Mouse (Mus musculus) liver, embryonic 14.5 days (tissue): ENCODE results near the gene Myl4. TPM values are rescaled to one million over a fixed set of nuclear protein-coding genes. Genes with fewer than 3 reads are reported as not detected.
A peak's percentile ranks its signal among the peaks of the same experiment; 100 is the strongest.

Experiments used
- ATAC-seq: fragments of 200-750 bp; cut with Nextera tagmentation; 2 replicates; pipeline ENCODE4 v1.8.0; 2017; ENCODE audit warnings: moderate number of reproducible peaks, mild to moderate bottlenecking, moderate library complexity; ENCODE audit not compliant: insufficient read depth
- DNase-seq, 3 experiments: peaks; one replicate each; pipeline ENCODE4 v3.0.0-alpha.2; 2012 to 2013; ENCODE audit warnings: low read depth in 3 of 3, low spot score in 3 of 3
- H3K27ac ChIP-seq: fragments of 300-500 bp; sonication (generic); 2 replicates; pipeline ENCODE4 v1.5.1; 2014; ENCODE audit warnings: moderate library complexity, mild to moderate bottlenecking, control low read depth, inconsistent platforms
- H3K27me3 ChIP-seq: fragments of 300-500 bp; sonication (generic); 2 replicates; pipeline ENCODE4 v1.6.1; 2014; ENCODE audit warnings: mild to moderate bottlenecking, low read length, moderate library complexity; ENCODE audit not compliant: control insufficient read depth, insufficient read depth
- H3K36me3 ChIP-seq: fragments of 300-500 bp; sonication (generic); replicated peaks from 2 replicates; pipeline ENCODE4 v1.6.1; 2014; ENCODE audit warnings: low read depth; ENCODE audit not compliant: control insufficient read depth, insufficient read depth
- H3K4me1 ChIP-seq, 2 experiments: fragments of 200-500 bp in 1 of 2; fragments of 300-500 bp in 1 of 2; sonication (generic) in 1 of 2; replicated peaks; 2 replicates each; pipeline ENCODE4 v1.6.1; 2012 to 2014; ENCODE audit warnings: antibody characterized with exemption in 1 of 2, inconsistent platforms in 1 of 2, low read length in 1 of 2; ENCODE audit not compliant: control insufficient read depth in 2 of 2, insufficient read depth in 2 of 2
- H3K4me2 ChIP-seq: fragments of 300-500 bp; sonication (generic); 2 replicates; pipeline ENCODE4 v1.6.1; 2014; ENCODE audit warnings: low read depth, mild to moderate bottlenecking, control low read depth, moderate library complexity
- H3K4me3 ChIP-seq, 2 experiments: fragments of 200-500 bp in 1 of 2; fragments of 300-500 bp in 1 of 2; sonication (generic) in 1 of 2; 2 replicates each; pipeline ENCODE4 v1.5.1; 2012 to 2014; ENCODE audit warnings: low read depth in 2 of 2, low read length in 2 of 2, mild to moderate bottlenecking in 2 of 2, control low read depth in 1 of 2, inconsistent platforms in 1 of 2, moderate library complexity in 1 of 2; ENCODE audit not compliant: insufficient read depth in 1 of 2
- H3K9ac ChIP-seq: fragments of 300-500 bp; sonication (generic); replicated peaks from 2 replicates; pipeline ENCODE4 v1.6.1; 2014; ENCODE audit warnings: mild to moderate bottlenecking, control low read depth, moderate library complexity
- H3K9me3 ChIP-seq: fragments of 300-500 bp; sonication (generic); 2 replicates; pipeline ENCODE4 v1.6.1; 2016; ENCODE audit warnings: low read length, mixed read lengths; ENCODE audit not compliant: control insufficient read depth
- CTCF ChIP-seq: IDR thresholded peaks from 2 replicates; pipeline ENCODE4 v1.5.1; 2016; ENCODE audit warnings: antibody characterized with exemption, low read depth, control low read depth
- EP300 ChIP-seq: IDR thresholded peaks from 2 replicates; pipeline ENCODE4 v1.6.1; 2016; ENCODE audit warnings: antibody characterized with exemption, low read depth
- WGBS: fragments of 180-500 bp; shearing (Covaris S2); extraction: QIAGEN DNeasy Blood & Tissue Kit; methylation state at CpG from one replicate; pipeline ENCODE4 v1.1.7; 2014; ENCODE audit not compliant: insufficient replicate concordance; 5-methylcytosine and 5-hydroxymethylcytosine counted together
- polyA plus RNA-seq, 2 experiments: library from polyadenylated mRNA; depleted of rRNA in 1 of 2; stranded (reverse) in 1 of 2; unstranded in 1 of 2; fragments of >200 nt; fragmentation: Nextera tagmentation in 1 of 2; extraction: Ambion mirVana in 1 of 2; gene quantifications; 2 replicates each; pipeline versions ENCODE4 v1.2.1 to v1.2.3; 2012 to 2014

Gene Myl4
- polyA plus RNA-seq, 2 experiments, result 0.50 to 0.51 TPM

GRCm38 (mm10) chr11:104608249-104608920, 57.9 kb downstream of the Myl4 start:
- Histone ChIP-seq H3K9me3 (no peaks in the 10 kb centered on the region), H3K27me3 (peaks cover 38% of the 10 kb centered on the region), H3K9ac (no peak overlapping the region), H3K4me2 (peak overlapping the region; percentile 62), H3K27ac (no peak overlapping the region), H3K4me1 (peaks cover 0 to 5% of the 10 kb centered on the region in 2 experiments; a peak in 2 of 4 replicates), H3K4me3 (peak overlapping the region; percentile 46 to 47), H3K36me3 (no peaks in the 10 kb centered on the region)
- ATAC-seq, result no peak
- DNase-seq, result no peak
- under 1% methylated on average over 23 of the region's 23 CpGs for WGBS
- TF ChIP-seq EP300 (no peak), CTCF (no peak)

GRCm38 (mm10) chr11:104609033-104609684, 58.7 kb downstream of the Myl4 start:
- no peak for ATAC-seq
- H3K4me1 ChIP-seq, result peaks cover 4 to 12% of the 10 kb centered on the region in 2 experiments; a peak in 3 of 4 replicates
- no peak for TF ChIP-seq EP300
- TF ChIP-seq CTCF, result no peak
- DNase-seq, result no peak
- H3K9me3 ChIP-seq, result no peaks in the 10 kb centered on the region
- H3K4me2 ChIP-seq, result no peak overlapping the region
- 8% methylated on average over 6 of the region's 6 CpGs for WGBS
- no peaks in the 10 kb centered on the region for H3K36me3 ChIP-seq
- no peak overlapping the region for H3K4me3 ChIP-seq
- no peak overlapping the region for H3K9ac ChIP-seq
- peaks cover 38% of the 10 kb centered on the region for H3K27me3 ChIP-seq
- no peak overlapping the region for H3K27ac ChIP-seq

GRCm38 (mm10) chr11:104609733-104610132, 59.3 kb downstream of the Myl4 start:
- H3K4me3 ChIP-seq, result peak overlapping the region in 1 of 2 experiments; percentile 8; a peak in 1 of 4 replicates
- no peak overlapping the region for H3K9ac ChIP-seq
- H3K9me3 ChIP-seq, result no peaks in the 10 kb centered on the region
- 22% methylated on average over 4 of the region's 4 CpGs for WGBS
- H3K27ac ChIP-seq, result no peak overlapping the region
- no peak for DNase-seq
- ATAC-seq, result no peak
- no peak overlapping the region for H3K4me2 ChIP-seq
- H3K36me3 ChIP-seq, result no peaks in the 10 kb centered on the region
- H3K27me3 ChIP-seq, result peaks cover 38% of the 10 kb centered on the region
- no peak for TF ChIP-seq EP300
- TF ChIP-seq CTCF, result no peak
- H3K4me1 ChIP-seq, result peaks cover 4 to 15% of the 10 kb centered on the region in 2 experiments; a peak in 3 of 4 replicates

- 3% methylated on average over 4 of the region's 4 CpGs for WGBS
- peak; percentile 47; the same call in 1 of the 2 replicates for ATAC-seq
- no peak overlapping the region for H3K27ac ChIP-seq
- H3K36me3 ChIP-seq, result no peaks in the 10 kb centered on the region
- H3K4me3 ChIP-seq, result no peak overlapping the region
- TF ChIP-seq CTCF, result no peak
- TF ChIP-seq EP300, result peak; percentile 46
- peaks cover 4 to 24% of the 10 kb centered on the region in 2 experiments; a peak in 3 of 4 replicates for H3K4me1 ChIP-seq
- no peaks in the 10 kb centered on the region for H3K9me3 ChIP-seq
- peaks cover 32% of the 10 kb centered on the region for H3K27me3 ChIP-seq
- no peak for DNase-seq
- no peak overlapping the region for H3K4me2 ChIP-seq
- H3K9ac ChIP-seq, result no peak overlapping the region
Observed at GRCm38 (mm10) chr11:104611579-104612151, 61.2 kb downstream of the Myl4 start.

GRCm38 (mm10) chr11:104613551-104613950, 63.1 kb downstream of the Myl4 start:
- H3K9me3 ChIP-seq, result no peaks in the 10 kb centered on the region
- peaks cover 14% of the 10 kb centered on the region for H3K27me3 ChIP-seq

More at GRCm38 (mm10) chr11:104613551-104613950, 63.1 kb downstream of the Myl4 start:
- Histone ChIP-seq H3K27ac (no peak overlapping the region), H3K4me2 (no peak overlapping the region), H3K4me1 (peaks cover 4 to 26% of the 10 kb centered on the region in 2 experiments; a peak in 3 of 4 replicates), H3K9ac (no peak overlapping the region), H3K36me3 (no peaks in the 10 kb centered on the region), H3K4me3 (no peak overlapping the region)
- WGBS, result 20% methylated on average over 10 of the region's 10 CpGs
- DNase-seq (no peak), ATAC-seq (no peak)
- TF ChIP-seq EP300, result no peak
- no peak for TF ChIP-seq CTCF
